Mouse (Mus musculus) midbrain, embryonic 10.5 days (tissue): Measurements from ENCODE around the gene Myl3. TPM values are rescaled to one million over a fixed set of nuclear protein-coding genes. Genes with fewer than 3 reads are reported as not detected.

ENCODE experiments used
- DNase-seq: peaks from one replicate; pipeline ENCODE4 v3.0.0-alpha.2; 2017; ENCODE audit warnings: low spot score
- H3K27ac ChIP-seq: fragments of 300-500 bp; sonication (generic); replicated peaks from 2 replicates; pipeline ENCODE4 v1.5.1; 2016; ENCODE audit warnings: mild to moderate bottlenecking
- H3K27me3 ChIP-seq: fragments of 300-500 bp; sonication (generic); 2 replicates; pipeline ENCODE4 v1.6.1; 2016; ENCODE audit warnings: low read depth, mild to moderate bottlenecking; ENCODE audit not compliant: poor library complexity, severe bottlenecking
- H3K36me3 ChIP-seq: fragments of 300-500 bp; sonication (generic); 2 replicates; pipeline ENCODE4 v1.6.1; 2016; ENCODE audit warnings: mild to moderate bottlenecking, moderate library complexity
- H3K4me1 ChIP-seq: fragments of 300-500 bp; sonication (generic); 2 replicates; pipeline ENCODE4 v1.6.1; 2016
- H3K4me3 ChIP-seq: fragments of 300-500 bp; sonication (generic); 2 replicates; pipeline ENCODE4 v1.5.1; 2016; ENCODE audit warnings: mild to moderate bottlenecking, moderate library complexity
- H3K9me3 ChIP-seq: fragments of 300-500 bp; sonication (generic); replicated peaks from 2 replicates; pipeline ENCODE4 v1.6.1; 2016; ENCODE audit warnings: mild to moderate bottlenecking
- WGBS: fragments of 180-500 bp; shearing (Covaris S2); methylation state at CpG from one replicate; pipeline ENCODE4 v1.1.7; 2016; 5-methylcytosine and 5-hydroxymethylcytosine counted together
- polyA plus RNA-seq: library from polyadenylated mRNA; unstranded; fragments of >200 nt; fragmentation: Nextera tagmentation; extraction: Ambion mirVana; gene quantifications from 2 replicates; pipeline ENCODE4 v1.2.1, GENCODE M21; 2016

Myl3 gene
- polyA plus RNA-seq, 1 experiment from 2014 or later: 0.36 TPM

DNA sequence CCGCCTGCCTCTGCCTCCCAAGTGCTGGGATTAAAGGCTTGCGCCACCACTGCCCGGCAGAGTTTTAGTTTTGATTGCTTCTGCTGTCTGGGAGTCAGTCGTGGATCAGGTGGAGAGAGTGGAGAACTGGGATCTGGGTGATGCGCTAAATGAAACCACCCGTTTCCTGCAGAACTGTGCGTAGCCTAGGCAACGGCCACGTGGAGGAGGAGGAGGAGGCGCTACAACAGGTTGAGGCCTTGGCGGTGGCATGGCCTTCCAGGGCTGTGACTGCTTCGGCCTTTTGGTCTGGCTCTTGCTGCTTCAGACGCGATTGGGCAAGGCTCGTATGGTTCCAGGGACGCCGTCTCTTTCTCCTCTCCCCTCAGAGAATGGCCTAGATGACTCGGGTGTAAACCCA is 72.1 kb downstream of the Myl3 start, which contains the start of gene Prss44:
Gene Prss44, plus strand, starts transcription at position 206 of the 400 bp plus-strand sequence.
- Histone ChIP-seq H3K27me3 (peaks cover 6% of the 10 kb centered on the region; the same call in 1 of the 2 replicates), H3K4me3 (no peak within 1 kb of the TSS), H3K4me1 (no peaks in the 10 kb centered on the region), H3K9me3 (no peaks in the 10 kb centered on the region), H3K27ac (no peak within 1 kb of the TSS), H3K36me3 (no peaks in the 10 kb centered on the region)
- no peak for DNase-seq
- WGBS: 66% methylated on average over 18 of the region's 18 CpGs

Other genes with a start within 250 kb of the Myl3 start
- 31.5 and 34.0 TPM in 2 replicates for gene Setd2, start 209.3 kb upstream of the Myl3 start, polyA plus RNA-seq
- gene Nradd, start 117.4 kb upstream of the Myl3 start, polyA plus RNA-seq: 36.8 and 45.4 TPM in 2 replicates
- 1.3 and 1.4 TPM in 2 replicates for gene Nbeal2, start 87.7 kb upstream of the Myl3 start, polyA plus RNA-seq
- gene Ccdc12, start 85.4 kb upstream of the Myl3 start, polyA plus RNA-seq: 176 and 189 TPM in 2 replicates
- 30.9 and 33.9 TPM in 2 replicates for gene Pth1r, start 5.3 kb downstream of the Myl3 start, polyA plus RNA-seq
- not detected in 2 replicates for gene Prss42, start 56.3 kb downstream of the Myl3 start, polyA plus RNA-seq
- gene Prss44, start 72.1 kb downstream of the Myl3 start, polyA plus RNA-seq: not detected in 2 replicates
- not detected in 2 replicates for gene Prss43, start 84.8 kb downstream of the Myl3 start, polyA plus RNA-seq
- gene Prss45, start 92.7 kb downstream of the Myl3 start, polyA plus RNA-seq: not detected in 2 replicates
- gene Prss46, start 102.6 kb downstream of the Myl3 start, polyA plus RNA-seq: not detected in 2 replicates
- 0.35 and 0.85 TPM in 2 replicates for gene Prss50, start 116.1 kb downstream of the Myl3 start, polyA plus RNA-seq
- gene Als2cl, start 138.0 kb downstream of the Myl3 start, polyA plus RNA-seq: 0.78 and 0.83 TPM in 2 replicates
- gene Tmie, start 138.3 kb downstream of the Myl3 start, polyA plus RNA-seq: 0.06 and 0.11 TPM in 2 replicates
- not detected in 2 replicates for gene Fam240a, start 175.0 kb downstream of the Myl3 start, polyA plus RNA-seq
- gene Tdgf1, start 204.3 kb downstream of the Myl3 start, polyA plus RNA-seq: 0.11 TPM in 1 of 2 replicates, not detected in the other
- 0.09 and 0.35 TPM in 2 replicates for gene Lrrc2, start 209.7 kb downstream of the Myl3 start, polyA plus RNA-seq
- gene Rtp3, start 248.7 kb downstream of the Myl3 start, polyA plus RNA-seq: 0.09 TPM in 1 of 2 replicates, not detected in the other